Mouse (Mus musculus): ENCODE measurements around the gene Gm4788. TPM values are rescaled to one million over a fixed set of nuclear protein-coding genes. Genes with fewer than 3 reads are reported as not detected.

Gm4788 gene
- not detected in 2 replicates for polyA plus RNA-seq (2021; fragmentation: Nextera tagmentation)
- long read RNA-seq, experiment 1: 0 reads
- long read RNA-seq, experiment 2: 0 reads

GRCm38 (mm10) chr1:139781143-139781542 is at the start of gene Gm4788:
Gene Gm4788, minus strand, starts transcription at chr1:139781243.

Other genes starting within 250 kb of the Gm4788 start
- gene Cfhr1, start 221.0 kb downstream of the Gm4788 start, polyA plus RNA-seq (2021; fragmentation: Nextera tagmentation): not detected in 2 replicates
- not detected in 2 replicates for gene Cfhr2, start 77.5 kb upstream of the Gm4788 start, polyA plus RNA-seq (2021; fragmentation: Nextera tagmentation)

Measured in left cerebral cortex, adult 6 months (tissue).